Mouse (Mus musculus) MEL (cell line): ENCODE results near the gene Itpr2. TPM values are rescaled to one million over a fixed set of nuclear protein-coding genes. Genes with fewer than 3 reads are reported as not detected.

Experiments
- DNase-seq: peaks from one replicate; pipeline ENCODE4 v3.0.0; 2011; ENCODE audit warnings: low read depth, low spot score
- H3K27ac ChIP-seq: 2 replicates; pipeline ENCODE4 v1.5.1; 2012; ENCODE audit warnings: low read depth, mild to moderate bottlenecking, control low read depth, low read length, moderate library complexity; ENCODE audit not compliant: control insufficient read depth
- H3K27me3 ChIP-seq, 2 experiments: fragments of 150-350 bp in 1 of 2; sonication (generic) in 1 of 2; 2 replicates each; pipeline ENCODE4 v1.6.1; 2012; ENCODE audit warnings: low read length in 2 of 2, mild to moderate bottlenecking in 2 of 2, improper control_type of control experiment in 1 of 2, moderate library complexity in 1 of 2; ENCODE audit not compliant: insufficient read depth in 2 of 2, control insufficient read depth in 1 of 2
- H3K36me3 ChIP-seq, 2 experiments: 2 replicates each; pipeline ENCODE4 v1.6.1; 2012 to 2014; ENCODE audit warnings: low read length in 2 of 2, improper control_type of control experiment in 1 of 2, inconsistent platforms in 1 of 2, mild to moderate bottlenecking in 1 of 2; ENCODE audit not compliant: insufficient read depth in 2 of 2, control insufficient read depth in 1 of 2
- H3K4me1 ChIP-seq, 2 experiments: fragments of 150-350 bp in 1 of 2; sonication (generic) in 1 of 2; 2 replicates each; pipeline ENCODE4 v1.6.1; 2012; ENCODE audit warnings: low read length in 2 of 2, improper control_type of control experiment in 1 of 2, mild to moderate bottlenecking in 1 of 2; ENCODE audit not compliant: insufficient read depth in 2 of 2, control insufficient read depth in 1 of 2
- H3K4me3 ChIP-seq, 2 experiments: fragments of 150-350 bp in 1 of 2; sonication (generic) in 1 of 2; 2 replicates each; pipeline ENCODE4 v1.5.1; 2012; ENCODE audit warnings: low read depth in 2 of 2, low read length in 2 of 2, mild to moderate bottlenecking in 2 of 2, moderate library complexity in 2 of 2, control low read depth in 1 of 2, improper control_type of control experiment in 1 of 2; ENCODE audit not compliant: control insufficient read depth in 1 of 2, insufficient read depth in 1 of 2
- H3K79me2 ChIP-seq: 2 replicates; pipeline ENCODE4 v1.6.1; 2012; ENCODE audit warnings: mild to moderate bottlenecking, low read length, moderate library complexity; ENCODE audit not compliant: control insufficient read depth, poor library complexity, insufficient read depth
- H3K9ac ChIP-seq: 2 replicates; pipeline ENCODE4 v1.6.1; 2012; ENCODE audit warnings: low read depth, mild to moderate bottlenecking, control low read depth, low read length, moderate library complexity; ENCODE audit not compliant: control insufficient read depth, poor library complexity, severe bottlenecking
- H3K9me3 ChIP-seq: fragments of 150-350 bp; sonication (generic); replicated peaks from 2 replicates; pipeline ENCODE4 v1.6.1; 2012; ENCODE audit warnings: mild to moderate bottlenecking, low read length, improper control_type of control experiment, moderate library complexity; ENCODE audit not compliant: insufficient read depth
- BHLHE40 ChIP-seq: IDR thresholded peaks from 2 replicates; pipeline ENCODE4 v1.6.1; 2012; ENCODE audit warnings: low read depth, mild to moderate bottlenecking, inconsistent platforms, low read length, improper control_type of control experiment, borderline replicate concordance
- CTCF ChIP-seq, 3 experiments: IDR thresholded peaks in 2 of 3; conservative IDR thresholded peaks in 1 of 3; 2 replicates each; pipeline ENCODE4 v1.5.1; 2011 to 2012; ENCODE audit warnings: low read length in 3 of 3, low read depth in 2 of 3, mild to moderate bottlenecking in 2 of 3, improper control_type of control experiment in 1 of 3, inconsistent platforms in 1 of 3, mixed read lengths in 1 of 3, moderate library complexity in 1 of 3; ENCODE audit not compliant: control insufficient read depth in 1 of 3, insufficient read depth in 1 of 3, poor library complexity in 1 of 3, severe bottlenecking in 1 of 3
- GABPA ChIP-seq: IDR thresholded peaks from 2 replicates; pipeline ENCODE4 v1.6.1; 2012; ENCODE audit warnings: low read depth, mild to moderate bottlenecking, inconsistent platforms, low read length, improper control_type of control experiment, moderate library complexity
- GATA1 ChIP-seq: IDR thresholded peaks from 2 replicates; pipeline ENCODE4 v1.6.1; 2011; ENCODE audit warnings: low read depth, low read length, improper control_type of control experiment
- JUND ChIP-seq: IDR thresholded peaks from 2 replicates; pipeline ENCODE4 v1.6.1; 2011; ENCODE audit warnings: low read depth, mild to moderate bottlenecking, improper control_type of control experiment, low read length
- KAT2A ChIP-seq: conservative IDR thresholded peaks from 2 replicates; pipeline ENCODE4 v1.6.1; 2012; ENCODE audit warnings: low read depth, low read length, improper control_type of control experiment, inconsistent platforms
- MAFK ChIP-seq: IDR thresholded peaks from 2 replicates; pipeline ENCODE4 v1.6.1; 2011; ENCODE audit warnings: low read depth, mild to moderate bottlenecking, low read length, improper control_type of control experiment, borderline replicate concordance
- MYB ChIP-seq: IDR thresholded peaks from 2 replicates; pipeline ENCODE4 v1.6.1; 2011; ENCODE audit warnings: mild to moderate bottlenecking, low read depth, low read length, improper control_type of control experiment
- NELFE ChIP-seq: IDR thresholded peaks from 2 replicates; pipeline ENCODE4 v1.6.1; 2011; ENCODE audit warnings: low read depth, low read length, improper control_type of control experiment
- POLR2A ChIP-seq, 2 experiments: IDR thresholded peaks; 2 replicates each; pipeline ENCODE4 v1.6.1; 2011 to 2012; ENCODE audit warnings: low read length in 2 of 2, mild to moderate bottlenecking in 2 of 2, control low read depth in 1 of 2, improper control_type of control experiment in 1 of 2, low read depth in 1 of 2, moderate library complexity in 1 of 2; ENCODE audit not compliant: control insufficient read depth in 1 of 2, insufficient read depth in 1 of 2, poor library complexity in 1 of 2
- SIN3A ChIP-seq: IDR thresholded peaks from 2 replicates; pipeline ENCODE4 v1.6.1; 2012; ENCODE audit warnings: low read length, improper control_type of control experiment, inconsistent platforms
- TAL1 ChIP-seq: IDR thresholded peaks from 2 replicates; pipeline ENCODE4 v1.6.1; 2012; ENCODE audit warnings: mild to moderate bottlenecking, inconsistent platforms, low read length, moderate library complexity, mixed read lengths
- TBP ChIP-seq: IDR thresholded peaks from 2 replicates; pipeline ENCODE4 v1.8.0; 2011; ENCODE audit warnings: low read depth, low read length, improper control_type of control experiment
- polyA plus RNA-seq, 2 experiments: library from polyadenylated mRNA; stranded (reverse) in 1 of 2; unstranded in 1 of 2; fragments of >175 nt in 1 of 2; fragments of >200 nt in 1 of 2; gene quantifications; 2 replicates each; pipeline versions ENCODE4 v1.2.1 to v1.2.4; 2012; ENCODE audit warnings: low replicate concordance in 2 of 2, low read depth in 1 of 2; ENCODE audit not compliant: insufficient read length in 2 of 2, insufficient read depth in 1 of 2, missing spikeins in 1 of 2
- total RNA-seq: library from RNA; depleted of rRNA; stranded (reverse); fragments of 300-350 nt; gene quantifications from 2 replicates; pipeline ENCODE4 v1.2.3, GENCODE M21; 2012

The Itpr2 gene
- total and polyA plus RNA-seq, 3 experiments = 1.5 to 3.0 TPM; not detected in 1

DNA sequence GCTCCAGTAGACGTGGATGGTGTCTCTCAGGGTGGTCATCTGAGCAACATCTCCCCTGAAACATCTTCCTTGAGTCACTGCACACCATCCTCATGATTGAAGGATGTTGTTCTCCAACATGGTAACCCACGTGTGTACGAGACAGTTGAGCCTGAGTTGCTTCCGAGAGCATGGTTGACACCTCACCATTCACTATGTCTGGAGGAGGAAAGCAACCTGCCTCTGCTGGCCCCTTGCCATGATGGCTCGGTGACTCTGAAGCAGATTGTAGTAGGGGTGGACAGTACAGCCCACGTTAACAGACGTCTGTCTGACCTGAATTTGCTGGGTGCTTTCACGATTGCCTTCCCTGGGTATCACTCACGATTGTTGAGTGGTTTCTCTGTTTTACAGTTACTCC is 317.3 kb downstream of the Itpr2 start:
- H3K9ac ChIP-seq = no peak overlapping the region
- no peak for TF ChIP-seq GABPA
- TF ChIP-seq, all 39 proteins: peak for 0
- H3K79me2 ChIP-seq = no peaks in the 10 kb centered on the region
- H3K4me1 ChIP-seq = no peaks in the 10 kb centered on the region
- no peaks in the 10 kb centered on the region for H3K9me3 ChIP-seq
- no peaks in the 10 kb centered on the region for H3K27me3 ChIP-seq
- H3K4me3 ChIP-seq = no peak overlapping the region
- no peak for DNase-seq
- no peak overlapping the region for H3K27ac ChIP-seq
- H3K36me3 ChIP-seq = no peaks in the 10 kb centered on the region

GRCm38 (mm10) chr6:146174644-146175250 is 327.3 kb downstream of the Itpr2 start:
- no peaks in the 10 kb centered on the region for H3K4me1 ChIP-seq
- TF ChIP-seq BHLHE40 = no peak
- TF ChIP-seq, all 39 proteins: peak for 0
- H3K27me3 ChIP-seq = no peaks in the 10 kb centered on the region
- H3K27ac ChIP-seq = no peak overlapping the region
- no peak overlapping the region for H3K9ac ChIP-seq
- no peak overlapping the region for H3K4me3 ChIP-seq
- no peak for DNase-seq
- no peaks in the 10 kb centered on the region for H3K79me2 ChIP-seq
- H3K9me3 ChIP-seq = no peaks in the 10 kb centered on the region
- H3K36me3 ChIP-seq = no peaks in the 10 kb centered on the region

DNA sequence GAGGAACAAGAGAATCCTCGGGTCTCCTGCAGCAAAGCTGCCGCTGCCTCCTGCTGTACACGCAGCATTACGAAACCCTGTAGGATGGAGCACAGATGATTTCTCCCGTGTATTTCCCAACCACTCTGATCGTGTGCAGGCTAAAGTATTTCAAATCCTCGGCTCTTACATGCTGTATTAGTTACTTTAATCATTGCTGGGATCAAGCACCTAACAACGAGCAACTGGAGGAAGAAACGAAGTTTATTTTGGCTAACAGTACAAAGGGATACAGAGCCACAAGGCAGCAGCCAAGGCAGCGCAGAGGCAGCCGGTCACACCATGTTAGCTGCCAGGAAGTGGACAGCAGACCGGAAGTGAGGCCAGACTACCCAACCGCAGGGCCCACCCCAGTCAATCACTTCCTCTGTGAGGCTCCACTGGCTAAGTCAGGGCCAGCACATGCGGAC is 331.4 kb downstream of the Itpr2 start:
- no peak overlapping the region for H3K9ac ChIP-seq
- H3K27ac ChIP-seq = no peak overlapping the region
- H3K4me1 ChIP-seq = no peaks in the 10 kb centered on the region
- H3K27me3 ChIP-seq = no peaks in the 10 kb centered on the region
- H3K79me2 ChIP-seq = no peaks in the 10 kb centered on the region
- no peak overlapping the region for H3K4me3 ChIP-seq
- H3K9me3 ChIP-seq = no peaks in the 10 kb centered on the region
- H3K36me3 ChIP-seq = no peaks in the 10 kb centered on the region
- no peak for DNase-seq
- TF ChIP-seq CTCF (IDR thresholded peaks at IDR 0.05 in 2 of 3, conservative IDR thresholded peaks at IDR 0.05 in 1 of 3; ENCODE audit: control insufficient read depth in 1 of 3, insufficient read depth in 1 of 3, low read depth in 2 of 3, low read length in 3 of 3, poor library complexity in 1 of 3, severe bottlenecking in 1 of 3) = no peak
- no peak for TF ChIP-seq BHLHE40
- no peak for TF ChIP-seq MYB
- no peak for TF ChIP-seq MAFK
- TF ChIP-seq JUND = no peak
- TF ChIP-seq KAT2A = no peak
- no peak for TF ChIP-seq POLR2A (IDR thresholded peaks at IDR 0.05; ENCODE audit: control insufficient read depth in 1 of 2, insufficient read depth in 1 of 2, low read depth in 1 of 2, low read length in 2 of 2, poor library complexity in 1 of 2)
- TF ChIP-seq GATA1 = no peak
- no peak for TF ChIP-seq TBP
- no peak for TF ChIP-seq TAL1
- no peak for TF ChIP-seq SIN3A
- TF ChIP-seq NELFE = no peak
- TF ChIP-seq GABPA = no peak
